Mouse (Mus musculus) liver, embryonic 14.5 days (tissue): ENCODE measurements around the gene Mrrf. TPM values are rescaled to one million over a fixed set of nuclear protein-coding genes. Genes with fewer than 3 reads are reported as not detected.

Experiments
- ATAC-seq: fragments of 200-750 bp; cut with Nextera tagmentation; 2 replicates; pipeline ENCODE4 v1.8.0; 2017; ENCODE audit warnings: moderate number of reproducible peaks, mild to moderate bottlenecking, moderate library complexity; ENCODE audit not compliant: insufficient read depth
- DNase-seq, 3 experiments: peaks; one replicate each; pipeline ENCODE4 v3.0.0-alpha.2; 2012 to 2013; ENCODE audit warnings: low read depth in 3 of 3, low spot score in 3 of 3
- H3K27ac ChIP-seq: fragments of 300-500 bp; sonication (generic); 2 replicates; pipeline ENCODE4 v1.5.1; 2014; ENCODE audit warnings: moderate library complexity, mild to moderate bottlenecking, control low read depth, inconsistent platforms
- H3K27me3 ChIP-seq: fragments of 300-500 bp; sonication (generic); 2 replicates; pipeline ENCODE4 v1.6.1; 2014; ENCODE audit warnings: mild to moderate bottlenecking, low read length, moderate library complexity; ENCODE audit not compliant: control insufficient read depth, insufficient read depth
- H3K36me3 ChIP-seq: fragments of 300-500 bp; sonication (generic); replicated peaks from 2 replicates; pipeline ENCODE4 v1.6.1; 2014; ENCODE audit warnings: low read depth; ENCODE audit not compliant: control insufficient read depth, insufficient read depth
- H3K4me1 ChIP-seq, 2 experiments: fragments of 200-500 bp in 1 of 2; fragments of 300-500 bp in 1 of 2; sonication (generic) in 1 of 2; replicated peaks; 2 replicates each; pipeline ENCODE4 v1.6.1; 2012 to 2014; ENCODE audit warnings: antibody characterized with exemption in 1 of 2, inconsistent platforms in 1 of 2, low read length in 1 of 2; ENCODE audit not compliant: control insufficient read depth in 2 of 2, insufficient read depth in 2 of 2
- H3K4me2 ChIP-seq: fragments of 300-500 bp; sonication (generic); 2 replicates; pipeline ENCODE4 v1.6.1; 2014; ENCODE audit warnings: low read depth, mild to moderate bottlenecking, control low read depth, moderate library complexity
- H3K4me3 ChIP-seq, 2 experiments: fragments of 200-500 bp in 1 of 2; fragments of 300-500 bp in 1 of 2; sonication (generic) in 1 of 2; 2 replicates each; pipeline ENCODE4 v1.5.1; 2012 to 2014; ENCODE audit warnings: low read depth in 2 of 2, low read length in 2 of 2, mild to moderate bottlenecking in 2 of 2, control low read depth in 1 of 2, inconsistent platforms in 1 of 2, moderate library complexity in 1 of 2; ENCODE audit not compliant: insufficient read depth in 1 of 2
- H3K9ac ChIP-seq: fragments of 300-500 bp; sonication (generic); replicated peaks from 2 replicates; pipeline ENCODE4 v1.6.1; 2014; ENCODE audit warnings: mild to moderate bottlenecking, control low read depth, moderate library complexity
- H3K9me3 ChIP-seq: fragments of 300-500 bp; sonication (generic); 2 replicates; pipeline ENCODE4 v1.6.1; 2016; ENCODE audit warnings: low read length, mixed read lengths; ENCODE audit not compliant: control insufficient read depth
- CTCF ChIP-seq: IDR thresholded peaks from 2 replicates; pipeline ENCODE4 v1.5.1; 2016; ENCODE audit warnings: antibody characterized with exemption, low read depth, control low read depth
- EP300 ChIP-seq: IDR thresholded peaks from 2 replicates; pipeline ENCODE4 v1.6.1; 2016; ENCODE audit warnings: antibody characterized with exemption, low read depth
- WGBS: fragments of 180-500 bp; shearing (Covaris S2); extraction: QIAGEN DNeasy Blood & Tissue Kit; methylation state at CpG from one replicate; pipeline ENCODE4 v1.1.7; 2014; ENCODE audit not compliant: insufficient replicate concordance; 5-methylcytosine and 5-hydroxymethylcytosine counted together
- polyA plus RNA-seq, 2 experiments: library from polyadenylated mRNA; depleted of rRNA in 1 of 2; stranded (reverse) in 1 of 2; unstranded in 1 of 2; fragments of >200 nt; fragmentation: Nextera tagmentation in 1 of 2; extraction: Ambion mirVana in 1 of 2; gene quantifications; 2 replicates each; pipeline versions ENCODE4 v1.2.1 to v1.2.3; 2012 to 2014

The Mrrf gene
- polyA plus RNA-seq, 2 experiments: 9.1 to 17.8 TPM

GRCm38 (mm10) chr2:36102559-36102946 lies 33.6 kb upstream of the Mrrf start:
- H3K9me3 ChIP-seq: no peaks in the 10 kb centered on the region
- ATAC-seq (no peak), DNase-seq (no peak)
- no peaks in the 10 kb centered on the region for H3K4me1 ChIP-seq
- no peaks in the 10 kb centered on the region for H3K36me3 ChIP-seq
- no peak overlapping the region for H3K27ac ChIP-seq
- TF ChIP-seq CTCF: no peak
- TF ChIP-seq EP300: no peak
- H3K4me2 ChIP-seq: no peak overlapping the region
- H3K27me3 ChIP-seq: peaks cover 99% of the 10 kb centered on the region
- H3K9ac ChIP-seq: no peak overlapping the region
- H3K4me3 ChIP-seq: no peak overlapping the region
- 6% methylated on average over 21 of the region's 21 CpGs for WGBS

GRCm38 (mm10) chr2:36103069-36103554 lies 33.1 kb upstream of the Mrrf start:
- H3K36me3 ChIP-seq: no peaks in the 10 kb centered on the region
- no peak overlapping the region for H3K27ac ChIP-seq
- H3K9me3 ChIP-seq: no peaks in the 10 kb centered on the region
- no peak overlapping the region for H3K4me2 ChIP-seq
- no peak overlapping the region for H3K4me3 ChIP-seq
- ATAC-seq (no peak), DNase-seq (no peak)
- H3K4me1 ChIP-seq: no peaks in the 10 kb centered on the region
- no peak overlapping the region for H3K9ac ChIP-seq
- WGBS: 4% methylated on average over 21 of the region's 21 CpGs
- TF ChIP-seq CTCF (no peak), EP300 (no peak)
- peaks cover 99% of the 10 kb centered on the region for H3K27me3 ChIP-seq

- WGBS: 1% methylated on average over 38 of the region's 38 CpGs
- DNase-seq: no peak
- no peak for ATAC-seq
- Histone ChIP-seq H3K9ac (no peak overlapping the region), H3K4me3 (no peak overlapping the region), H3K4me1 (no peaks in the 10 kb centered on the region), H3K36me3 (no peaks in the 10 kb centered on the region), H3K4me2 (no peak overlapping the region; the same call in 1 of the 2 replicates), H3K27ac (no peak overlapping the region), H3K9me3 (no peaks in the 10 kb centered on the region), H3K27me3 (peaks cover 97% of the 10 kb centered on the region)
- TF ChIP-seq CTCF: no peak
- TF ChIP-seq EP300: no peak
These were observed 32.4 kb upstream of the Mrrf start for GRCm38 (mm10) chr2:36103555-36104367.

- Histone ChIP-seq H3K4me3 (peak overlapping the region in 1 of 2 experiments; percentile 25; a peak in 2 of 4 replicates), H3K27me3 (peaks cover 95% of the 10 kb centered on the region), H3K27ac (no peak overlapping the region), H3K4me2 (peak overlapping the region; percentile 38), H3K9me3 (no peaks in the 10 kb centered on the region), H3K9ac (no peak overlapping the region), H3K36me3 (no peaks in the 10 kb centered on the region), H3K4me1 (no peaks in the 10 kb centered on the region)
- TF ChIP-seq EP300 (no peak), CTCF (no peak)
- no peak for ATAC-seq
- DNase-seq: no peak
- WGBS: 1% methylated on average over 32 of the region's 32 CpGs
These were observed 31.7 kb upstream of the Mrrf start for GRCm38 (mm10) chr2:36104436-36104955.
